Mouse (Mus musculus) T-helper 17 cell (primary cell): ENCODE measurements around the gene Skint10.

Experiments
- in situ Hi-C, 2 experiments: fragments of 300-600 bp; cut with MboI, MseI; formaldehyde crosslinking; loops; 1 replicate in 1 of 2; 2 replicates in 1 of 2; pipeline ENCODE4 v1.15.1; 2025; ENCODE audit warnings: high pct_unique_total_duplicates in 2 of 2

The Skint10 gene

DNA sequence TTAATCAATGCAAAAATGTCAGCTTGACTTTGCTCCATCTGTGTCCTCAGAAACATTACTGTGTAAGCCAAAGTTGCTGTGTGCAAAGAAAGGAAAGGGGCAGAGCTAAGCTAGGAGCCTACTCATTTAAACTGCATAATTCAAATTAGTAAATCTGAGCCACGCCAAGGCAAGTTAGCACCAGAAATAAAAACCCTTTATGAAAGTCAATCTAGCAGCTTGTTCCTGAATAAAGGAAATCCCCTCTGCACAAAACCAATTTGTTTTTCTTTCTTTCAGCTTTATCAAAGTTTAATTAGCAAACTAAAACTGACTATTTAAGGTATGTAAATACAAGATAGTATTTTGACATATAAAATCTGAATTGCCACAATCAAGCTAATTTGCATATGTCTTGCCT lies at the start of gene Skint10:
Gene Skint10, minus strand, starts transcription at position 101 of the 400 bp plus-strand sequence.
- in situ Hi-C loops, result no loop called here

DNA sequence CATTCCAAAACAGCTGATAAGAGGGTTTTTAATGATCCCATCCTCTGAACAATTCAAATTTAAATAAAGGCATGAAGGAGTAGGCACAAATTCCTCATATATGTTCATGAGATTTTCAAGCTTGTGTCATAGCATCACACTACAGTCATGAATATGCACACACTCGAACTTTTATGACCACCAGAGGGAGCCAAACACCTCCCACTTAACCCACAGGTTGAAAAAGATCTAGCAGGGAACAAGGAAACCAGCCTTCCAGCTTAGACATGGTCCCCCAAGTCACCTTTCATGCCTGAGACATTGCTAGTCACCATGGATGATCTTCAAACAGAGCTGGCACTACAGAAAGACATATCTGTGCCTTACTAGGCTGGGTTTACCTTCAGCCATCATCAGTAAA lies 16.0 kb upstream of the Skint10 start:
- in situ Hi-C loops, result no loop called here
